Mouse (Mus musculus) kidney, postnatal 4 days (tissue): ENCODE results near the gene Helz.

Experiments used
- DNase-seq, 2 experiments: peaks; one replicate each; pipeline ENCODE4 v3.0.0; 2021; ENCODE audit warnings: mixed read lengths in 2 of 2

The Helz gene

GRCm38 (mm10) chr11:107729141-107729540 is 181.4 kb downstream of the Helz start:
- DNase-seq, result no peak

- no peak for DNase-seq
These were observed 183.2 kb downstream of the Helz start for GRCm38 (mm10) chr11:107730940-107731339.

GRCm38 (mm10) chr11:107731498-107731897 is 183.8 kb downstream of the Helz start:
- no peak for DNase-seq

GRCm38 (mm10) chr11:107734133-107734532 is 186.4 kb downstream of the Helz start:
- peak; percentile 58 to 66 for DNase-seq

- no peak for DNase-seq
These were observed 190.2 kb downstream of the Helz start for GRCm38 (mm10) chr11:107737886-107738285.

- DNase-seq, result peak in 1 of 2 experiments; percentile 42
These were observed 190.8 kb downstream of the Helz start for GRCm38 (mm10) chr11:107738418-107739099.

GRCm38 (mm10) chr11:107743100-107743499 is 195.4 kb downstream of the Helz start:
- DNase-seq, result peak; percentile 30 to 53
